Mouse (Mus musculus) ovary, postnatal 10 days (tissue): ENCODE measurements around the gene Fzr1.

ENCODE experiments used
- DNase-seq: peaks from one replicate; pipeline ENCODE4 v3.0.0; 2022; ENCODE audit warnings: low spot score

Gene Fzr1

DNA sequence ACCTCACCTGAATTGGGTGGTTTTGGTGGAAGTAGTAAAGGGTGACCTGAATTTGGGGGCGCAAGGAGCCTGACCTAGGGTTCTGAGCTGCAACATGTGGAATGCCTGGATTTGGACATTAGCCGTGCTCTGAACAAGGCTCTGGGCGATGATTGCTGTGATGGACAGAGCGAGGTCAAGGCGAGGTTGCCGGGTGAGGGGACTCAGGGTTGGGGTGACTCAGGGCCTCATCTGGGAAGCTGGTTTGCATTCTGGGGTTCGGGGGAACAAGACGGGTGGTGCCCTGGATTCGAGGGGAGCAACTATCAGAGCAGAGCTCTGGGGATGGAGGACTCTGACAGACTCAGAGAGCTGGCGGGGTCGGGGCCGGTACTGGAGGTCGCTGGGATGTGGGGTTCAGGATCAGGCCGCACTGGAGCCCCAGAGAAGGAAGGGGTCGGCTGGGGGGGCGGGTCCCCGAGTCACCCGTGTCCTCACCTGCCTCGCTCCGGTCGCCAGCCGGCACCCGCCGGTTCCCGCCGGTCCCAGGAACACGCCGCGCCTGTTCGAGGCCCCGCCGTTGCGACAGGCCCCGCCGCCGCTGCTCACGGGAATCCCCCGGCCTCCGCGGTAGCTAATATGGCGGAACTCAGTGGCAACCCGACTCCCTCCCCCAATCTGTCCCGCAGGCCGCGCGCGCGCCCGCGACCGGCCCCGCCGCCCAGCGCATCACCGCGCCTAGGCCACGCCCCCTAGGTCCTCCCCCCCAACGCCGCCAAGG, at the start of gene Fzr1:
Gene Fzr1 (minus strand): TSS at position 724 of the 760 bp plus-strand sequence.
- no peak for DNase-seq

DNA sequence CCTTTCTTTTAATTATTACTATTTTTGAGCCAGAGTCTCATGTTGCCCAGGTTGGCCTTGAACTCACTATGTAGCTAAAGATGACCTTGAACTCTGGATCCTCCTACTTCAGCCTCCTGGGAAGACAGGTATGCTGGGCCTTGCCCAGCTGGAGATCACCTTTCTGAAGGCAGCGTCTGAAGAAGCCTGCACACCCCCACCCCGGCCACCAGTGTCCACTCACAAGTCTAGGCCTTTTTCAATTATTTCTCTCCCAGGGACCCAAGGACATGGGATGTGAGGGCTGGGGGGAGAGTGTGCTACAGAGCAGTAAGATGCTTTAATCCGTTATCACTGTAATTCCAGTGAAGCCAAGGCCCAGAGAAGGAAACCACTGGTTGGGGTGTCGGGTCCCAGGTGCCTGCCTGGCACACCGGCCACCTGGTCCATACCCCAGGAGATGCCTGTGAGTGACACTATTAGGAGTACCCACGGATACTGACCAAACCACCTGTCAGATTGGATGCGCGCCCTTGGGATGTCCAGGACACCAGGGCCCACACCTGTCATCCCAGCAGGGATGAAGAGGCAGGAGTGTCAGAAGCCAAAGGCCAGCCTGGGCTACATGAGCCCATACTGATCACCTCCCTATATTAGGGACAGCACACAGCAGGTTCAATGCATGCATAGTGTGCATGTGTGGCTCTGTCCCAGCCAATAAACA, 49.6 kb upstream of the Fzr1 start:
- DNase-seq = peak; percentile 1

DNA sequence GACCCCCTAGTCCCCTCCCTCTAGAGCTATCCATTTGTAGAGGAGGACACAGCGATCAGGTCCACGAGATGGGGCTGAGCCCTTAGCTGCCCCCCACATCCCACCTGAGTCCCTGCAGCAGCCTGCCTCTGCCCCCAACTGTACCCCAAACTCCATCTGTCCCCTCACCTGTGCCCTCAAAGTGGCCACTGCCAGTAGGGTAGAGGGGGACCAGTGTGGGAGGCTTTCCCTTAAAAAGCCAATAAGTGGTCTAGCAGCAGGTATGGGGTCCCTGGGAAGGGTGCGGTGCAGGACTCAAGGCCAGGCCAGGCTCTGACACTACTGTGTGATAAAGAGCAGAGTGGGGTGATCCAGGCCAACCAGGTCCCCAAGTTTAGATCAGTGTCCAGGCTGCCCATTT, 49.0 kb upstream of the Fzr1 start:
- DNase-seq = no peak

DNA sequence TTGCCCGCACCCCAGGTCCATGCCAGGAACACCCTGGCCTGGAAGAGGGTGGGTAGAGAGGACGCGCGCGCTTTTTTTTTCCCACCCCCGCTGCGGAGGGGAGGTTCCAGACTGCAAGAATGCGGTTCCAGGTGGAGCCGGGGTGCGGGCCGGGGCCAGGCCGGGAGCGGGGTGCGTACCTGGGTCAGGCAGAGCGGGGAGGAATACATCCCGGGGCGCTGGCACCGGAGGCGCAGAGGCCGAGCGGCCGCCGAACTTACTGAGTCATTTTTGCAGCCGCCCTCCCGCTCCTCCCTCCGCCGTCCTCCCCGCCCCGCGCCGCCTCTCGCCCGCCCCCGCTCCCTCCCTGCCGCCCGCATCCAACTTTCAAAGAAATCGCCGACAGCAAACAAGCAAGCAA, 48.6 kb upstream of the Fzr1 start:
- DNase-seq = peak; percentile 45

DNA sequence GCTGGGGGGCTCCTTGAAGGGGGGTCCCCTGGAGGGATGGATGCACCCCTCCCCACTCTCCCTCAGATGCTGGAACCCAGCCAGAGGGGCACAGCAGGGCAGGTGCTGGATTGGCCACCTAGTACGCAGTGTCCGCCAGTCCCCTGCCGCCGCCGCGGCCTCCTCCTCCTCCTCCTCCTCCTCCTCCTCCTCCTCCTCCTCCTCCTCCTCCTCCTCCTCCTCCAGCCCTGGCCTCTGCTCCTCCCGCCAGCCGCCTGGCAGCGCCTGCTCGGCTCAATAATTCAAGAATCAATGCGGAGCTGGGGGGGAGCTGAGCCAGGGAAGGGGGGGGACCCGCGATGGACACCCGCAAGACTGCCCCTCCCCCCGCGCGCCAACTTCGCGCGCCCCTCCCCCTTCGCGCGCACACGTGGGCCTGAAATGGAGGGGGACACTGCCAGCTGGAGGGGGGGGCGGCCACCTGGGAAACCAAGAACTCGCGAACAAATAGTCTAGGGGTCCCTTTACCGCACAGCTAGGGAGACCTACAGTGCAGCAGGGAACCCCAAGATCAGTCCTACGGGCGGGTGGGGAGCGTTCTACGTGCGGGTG, 47.9 kb upstream of the Fzr1 start:
- DNase-seq = peak; percentile 15

DNA sequence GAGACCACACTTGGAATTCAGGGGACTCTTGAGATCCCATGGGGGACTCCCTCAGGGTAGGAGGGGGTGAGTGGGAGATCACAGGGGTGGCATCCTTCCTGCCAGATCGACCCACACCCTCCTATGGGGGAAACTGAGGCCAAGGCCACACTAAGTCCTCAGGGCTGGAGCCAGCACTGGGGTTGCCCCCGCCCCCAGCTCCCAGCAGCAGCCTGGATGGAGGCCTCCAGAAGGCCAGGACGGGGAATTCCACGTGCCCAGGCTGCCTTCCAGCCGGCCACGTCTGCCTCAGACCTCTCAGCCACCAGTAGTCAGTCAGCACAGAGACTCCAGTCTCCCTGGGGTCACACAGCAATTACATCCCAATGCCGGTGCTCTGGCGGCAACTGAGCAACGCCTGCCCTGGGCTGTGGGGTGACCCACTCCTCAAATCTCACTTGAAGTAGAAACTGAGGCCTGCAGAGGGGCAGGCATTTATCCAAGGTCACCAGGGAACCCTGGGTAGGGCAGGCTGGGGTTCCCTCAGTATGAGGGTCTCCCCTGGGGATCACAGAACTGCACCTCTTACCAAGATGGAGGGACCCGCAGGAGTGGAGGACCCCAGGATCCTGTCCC, 47.0 kb upstream of the Fzr1 start:
- DNase-seq = peak; percentile 15

DNA sequence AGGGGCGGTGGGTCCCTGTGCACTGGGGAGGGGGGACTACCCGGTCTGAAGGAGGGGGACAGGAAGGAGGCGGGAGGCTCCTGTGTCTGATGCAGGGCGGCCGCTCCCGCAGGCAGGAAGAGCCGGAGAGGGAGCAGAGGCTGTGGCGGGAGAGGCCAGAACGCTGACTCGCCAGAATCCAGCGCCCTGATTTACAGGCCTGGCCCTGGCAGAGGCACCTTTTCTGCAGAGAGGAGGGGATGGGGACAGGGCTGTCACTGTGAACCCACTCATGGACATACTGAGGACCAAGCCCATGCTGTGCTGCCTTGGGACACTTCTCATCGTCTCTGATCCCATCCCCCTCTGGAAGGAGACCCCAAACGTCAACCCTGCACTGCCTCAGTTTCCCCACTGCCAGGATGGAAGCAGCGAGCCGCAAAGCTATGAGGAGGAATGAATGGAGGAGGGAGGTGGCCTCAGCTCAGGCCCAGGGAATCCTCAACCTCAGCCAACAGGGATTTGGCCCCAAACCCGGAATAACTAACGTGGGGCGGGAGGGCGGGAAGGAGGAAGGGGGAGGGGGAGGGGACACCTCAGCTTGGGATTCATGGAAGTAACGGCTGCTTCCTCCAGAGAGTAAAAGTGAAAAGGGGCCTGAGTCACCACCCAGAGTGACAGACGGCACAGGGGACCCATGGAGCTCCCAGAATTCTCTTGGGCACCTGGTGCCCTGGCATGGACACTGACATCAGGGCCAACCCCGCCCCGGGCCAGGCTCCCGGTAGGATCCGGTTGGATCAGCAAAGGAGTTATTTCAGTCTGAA, 46.1 kb upstream of the Fzr1 start:
- peak; percentile 26 for DNase-seq

DNA sequence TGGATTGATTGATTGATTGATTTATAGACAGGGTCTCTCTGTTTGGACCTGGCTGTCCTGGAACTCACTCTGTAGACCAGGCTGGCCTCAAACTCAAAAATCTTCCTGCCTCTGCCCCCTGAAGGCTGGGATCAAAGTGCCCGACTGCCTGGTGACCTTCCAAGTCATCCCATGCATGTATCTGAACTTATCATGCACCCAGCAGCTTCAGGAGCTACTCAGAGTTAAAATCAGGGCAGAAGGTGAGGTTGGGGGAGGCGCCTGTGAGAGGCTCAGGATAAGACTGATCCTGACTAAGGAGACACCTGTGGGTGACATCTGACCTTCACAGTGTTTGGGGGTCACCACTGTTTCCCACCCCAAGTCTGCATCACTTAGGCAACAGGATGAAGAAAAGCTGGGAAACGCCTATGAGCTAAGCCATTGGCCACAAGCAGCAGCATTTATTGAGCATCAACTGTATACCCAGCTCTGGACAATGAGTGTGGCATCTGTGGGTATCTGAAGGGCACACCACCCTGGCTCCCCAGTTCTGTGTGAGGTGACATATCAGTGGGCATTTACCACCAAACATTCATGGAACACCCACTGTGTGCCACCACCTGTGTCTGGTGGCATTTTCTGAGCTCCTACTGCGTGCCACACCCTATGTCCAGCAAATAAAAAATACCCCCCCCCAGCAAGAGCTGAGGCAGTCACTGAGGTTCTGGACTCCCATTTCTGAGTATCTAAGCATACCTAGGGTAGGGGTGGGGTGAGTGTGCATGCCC, 45.3 kb upstream of the Fzr1 start:
- DNase-seq = no peak

DNA sequence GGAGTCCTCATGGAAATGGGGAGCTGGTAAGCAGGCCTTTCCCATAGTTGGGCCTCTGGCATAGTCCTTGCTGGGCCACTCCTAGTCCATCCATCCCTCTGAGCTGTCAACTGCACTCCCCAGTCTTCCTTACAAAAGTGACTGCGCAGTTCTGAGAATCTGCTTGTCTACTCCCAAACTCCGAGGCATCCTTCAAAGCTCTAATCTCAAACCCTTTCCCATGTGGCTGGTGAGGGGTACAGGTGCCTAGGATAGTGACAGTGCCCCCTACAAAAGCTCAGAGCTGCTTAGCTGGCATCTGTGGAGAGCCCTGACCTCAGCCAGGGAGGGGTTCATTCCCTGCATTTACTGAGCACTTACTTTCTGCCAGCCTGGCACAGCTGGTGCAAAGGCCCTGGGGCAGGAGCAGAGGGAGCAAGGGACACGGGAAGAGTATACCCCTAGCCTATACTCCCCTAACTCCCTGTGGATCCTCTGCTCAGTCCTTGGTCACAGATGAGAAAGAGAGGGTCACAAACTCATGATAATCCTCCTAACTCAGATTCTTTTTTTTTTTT, 44.4 kb upstream of the Fzr1 start:
- no peak for DNase-seq

DNA sequence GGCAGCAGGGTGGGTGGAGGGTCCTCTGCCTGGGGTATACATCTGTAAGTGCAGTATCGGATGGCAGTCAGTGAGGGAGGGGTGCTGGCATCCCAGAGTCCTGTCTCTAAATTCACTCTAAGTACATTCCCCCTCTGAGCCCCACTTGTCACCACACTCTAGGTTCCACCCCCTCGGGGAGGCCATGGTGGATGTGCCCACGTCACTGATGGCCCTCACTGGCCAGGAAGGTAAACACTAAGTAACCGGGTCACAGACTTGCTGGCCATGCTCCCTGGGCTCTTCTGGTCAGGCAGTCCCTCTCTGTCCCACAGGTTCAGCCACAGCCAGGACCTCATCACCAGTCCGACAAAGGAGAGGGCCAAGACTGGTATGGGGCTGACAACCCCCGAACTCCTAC, 43.9 kb upstream of the Fzr1 start:
- no peak for DNase-seq

DNA sequence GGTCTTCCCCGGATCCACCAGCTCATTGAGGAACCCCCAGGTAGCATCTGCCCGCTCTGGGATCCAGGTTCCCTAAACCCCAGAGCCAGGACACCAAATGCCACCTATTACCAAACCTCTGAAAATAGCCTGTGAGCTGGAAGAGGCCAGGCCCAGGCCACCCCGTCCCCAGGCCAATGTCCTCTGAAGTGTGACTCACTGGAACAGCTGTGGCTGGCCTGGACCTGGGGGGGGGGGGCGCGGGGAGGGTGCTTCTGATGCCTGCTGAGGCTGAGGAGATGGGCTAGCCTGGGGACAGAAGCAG, 43.4 kb upstream of the Fzr1 start:
- DNase-seq = no peak

DNA sequence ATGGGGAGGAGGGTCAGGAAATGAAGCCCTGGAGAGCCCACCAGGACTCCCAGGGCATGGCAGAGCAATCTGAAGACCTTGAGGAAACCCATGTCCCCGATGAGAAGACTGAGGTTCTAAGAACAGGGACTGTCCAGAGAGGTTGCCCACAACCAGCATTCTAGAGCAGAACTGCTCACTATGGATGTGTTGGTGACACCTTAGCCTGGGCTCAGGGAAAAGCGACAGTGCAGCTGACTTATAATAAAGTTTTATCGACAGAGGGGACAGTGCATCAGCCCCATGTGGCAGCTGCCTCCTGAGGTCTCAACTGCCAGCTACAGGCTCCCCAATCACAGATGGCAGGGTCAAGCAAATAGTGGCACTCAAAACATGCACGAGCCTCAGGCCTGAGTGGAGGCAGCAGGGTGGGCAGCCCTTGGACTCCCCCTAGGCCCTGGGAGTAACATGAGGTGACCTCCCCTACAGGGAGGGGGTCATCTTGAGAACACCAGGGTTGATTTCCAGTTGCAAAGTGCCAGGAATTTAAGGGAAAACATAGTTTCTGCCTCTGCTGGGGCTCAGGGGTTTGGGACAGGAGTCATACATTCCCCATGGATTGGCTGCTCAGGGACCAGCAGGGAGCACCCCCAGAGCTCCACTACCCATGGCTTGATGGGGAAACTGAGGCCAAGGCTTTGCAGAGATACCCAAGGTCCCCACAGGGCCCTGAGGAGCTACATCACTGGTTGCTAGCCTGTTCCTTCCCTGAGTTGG, 42.9 kb upstream of the Fzr1 start:
- DNase-seq = no peak

DNA sequence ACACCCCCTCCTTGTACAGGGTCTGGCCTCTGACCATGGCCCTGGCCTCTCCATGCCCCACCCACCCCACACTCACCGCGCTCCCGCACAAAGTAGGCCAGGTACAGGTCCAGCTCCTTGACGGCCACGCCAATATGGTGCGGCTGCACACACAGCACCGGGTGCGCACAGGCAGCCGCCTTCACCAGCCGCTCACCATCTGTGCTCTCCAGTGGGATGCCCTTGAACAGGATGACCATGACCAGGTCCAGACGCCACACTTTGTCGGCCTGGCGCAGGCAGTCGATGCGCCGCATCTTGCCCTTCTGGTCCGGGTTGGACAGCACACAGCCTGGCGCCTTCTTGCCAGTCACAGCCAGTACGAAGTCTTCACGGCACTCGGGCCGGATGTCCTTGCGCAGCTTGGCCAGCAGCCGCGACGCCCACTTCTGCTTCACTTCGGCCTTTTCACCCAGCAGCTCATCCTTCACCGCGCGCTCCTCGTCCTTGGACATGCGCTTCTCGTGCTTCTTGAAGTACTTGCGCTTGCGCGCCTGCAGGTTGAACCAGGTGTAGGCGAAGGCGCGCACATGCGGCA, 42.0 kb upstream of the Fzr1 start:
- no peak for DNase-seq

DNA sequence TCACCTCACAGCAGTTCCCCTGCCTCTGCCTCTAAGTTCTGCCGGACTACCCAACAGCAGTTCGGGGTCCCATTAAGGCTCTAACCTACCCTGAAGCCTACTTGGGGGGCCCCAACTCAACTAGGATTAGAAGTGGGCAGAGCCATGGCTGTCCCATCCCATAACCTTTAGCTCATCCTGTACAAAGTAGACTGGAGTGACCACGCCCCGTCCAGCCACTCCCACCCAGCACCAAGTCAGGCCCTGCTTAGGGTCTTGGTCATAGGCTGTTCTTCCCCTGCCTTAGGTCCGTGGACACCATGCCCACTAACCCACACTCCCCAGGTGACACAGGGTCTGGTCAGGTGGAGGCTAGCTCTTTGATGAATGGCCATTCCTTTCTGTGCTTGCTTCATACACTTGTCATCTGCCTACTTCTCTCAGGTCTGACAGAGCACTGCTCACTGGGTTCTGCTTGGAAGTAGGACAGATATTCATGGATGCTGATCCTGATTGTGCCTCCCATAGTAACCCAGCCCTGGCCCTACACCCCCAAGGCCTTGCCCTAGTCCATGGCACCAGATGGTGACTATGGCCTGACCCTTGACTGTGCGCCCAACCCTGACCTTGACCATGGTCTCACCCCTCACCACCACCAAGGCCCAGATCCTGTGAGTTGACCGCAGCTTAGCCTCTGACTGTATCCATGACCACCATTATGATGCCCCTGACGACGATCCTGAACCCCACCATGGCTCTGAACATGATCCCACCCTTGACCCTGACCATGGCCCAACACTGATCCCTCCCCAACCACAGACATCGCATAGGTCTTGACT, 41.0 kb upstream of the Fzr1 start:
- DNase-seq = no peak

DNA sequence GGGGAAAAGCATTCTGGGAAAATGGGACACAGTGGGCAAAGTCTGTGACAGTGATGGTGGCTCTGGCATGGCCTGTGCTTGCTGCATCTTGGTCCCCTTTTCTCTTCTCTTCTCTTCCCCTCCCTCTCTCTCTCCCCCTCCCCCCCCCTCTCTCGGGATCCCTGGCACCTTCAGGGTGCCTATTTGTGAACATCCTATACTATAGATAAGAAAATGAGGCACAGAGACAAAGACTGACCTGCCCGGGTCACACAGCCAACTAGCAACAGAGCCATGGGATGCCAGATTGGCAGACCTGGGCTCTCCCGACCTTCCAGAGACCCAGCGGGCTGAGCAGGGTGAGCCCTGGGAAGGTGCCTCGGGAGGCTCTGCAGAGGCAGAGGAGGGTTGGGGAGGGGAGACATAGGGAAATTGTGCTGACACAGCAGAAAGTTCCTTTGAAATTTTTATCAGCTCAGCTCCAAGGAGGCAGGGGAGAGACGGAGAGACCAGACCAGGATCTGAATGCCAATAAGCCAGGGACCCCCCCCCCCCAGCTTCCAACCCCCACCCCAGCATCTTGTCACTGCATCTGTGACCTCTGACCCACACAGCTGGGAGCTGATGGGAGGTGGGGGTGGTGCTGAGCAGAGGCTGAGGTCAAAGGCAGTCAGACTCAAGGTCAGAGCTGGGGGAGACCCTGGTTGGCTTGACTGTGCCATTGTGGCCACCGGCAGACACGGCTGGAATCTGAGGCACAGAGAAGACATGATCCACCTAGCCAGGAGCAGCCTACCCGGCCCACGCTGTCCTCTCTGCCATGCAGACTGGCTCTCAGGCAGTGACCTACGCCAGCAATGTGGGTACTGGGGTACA, 40.1 kb upstream of the Fzr1 start:
- DNase-seq = no peak

DNA sequence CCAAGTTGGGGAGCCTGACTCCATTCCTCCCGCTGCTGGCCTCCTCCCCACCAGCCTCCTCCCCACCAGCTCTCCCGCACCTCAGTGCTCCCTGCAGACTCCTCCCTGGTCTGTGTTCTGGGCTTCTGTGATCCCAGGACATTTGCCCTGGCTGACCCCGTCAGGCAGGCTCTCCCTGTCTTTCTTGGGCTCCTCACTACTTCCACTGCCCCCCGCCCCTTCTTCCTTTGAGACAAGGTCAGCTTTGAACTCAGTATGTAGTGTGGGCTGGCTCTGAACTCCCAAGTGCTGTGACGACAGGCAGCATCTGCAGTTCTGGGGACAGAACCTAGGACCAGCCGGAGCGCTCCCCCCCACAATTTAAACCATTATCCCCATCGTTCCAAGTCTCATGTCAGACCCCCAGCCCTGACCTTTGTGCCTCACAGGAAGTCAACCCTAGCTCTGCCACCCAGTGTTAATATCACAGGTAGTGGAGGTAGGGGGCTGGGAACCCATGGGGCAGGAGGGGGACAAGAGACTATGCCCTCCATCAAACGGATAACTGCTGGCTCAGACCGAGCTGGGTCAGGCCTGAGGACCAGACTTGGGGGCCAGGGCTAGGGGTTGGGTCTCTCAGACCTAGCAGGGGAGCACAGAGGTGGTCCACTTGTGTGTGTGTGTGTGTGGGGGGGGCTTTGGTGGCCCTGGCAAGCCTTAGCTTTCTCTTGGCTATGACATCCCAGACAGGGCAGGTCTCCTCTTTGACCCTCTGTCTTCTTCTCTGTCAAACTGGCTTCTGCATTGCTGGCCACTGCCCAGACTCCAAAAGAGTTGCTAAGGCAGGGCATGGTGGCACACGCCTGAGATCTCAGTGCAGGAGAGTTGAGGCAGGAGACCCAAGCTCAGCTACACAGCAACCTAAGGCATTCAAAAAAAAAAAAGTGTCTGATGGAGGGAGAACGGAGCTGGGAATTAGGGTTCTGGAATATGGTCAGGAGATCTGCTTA, 39.2 kb upstream of the Fzr1 start:
- no peak for DNase-seq
